Mouse (Mus musculus) neural tube, embryonic 10.5 days (tissue): ENCODE data around the gene Clcf1.
A peak's percentile ranks its signal among the peaks of the same experiment; 100 is the strongest.

Experiments
- DNase-seq: peaks from one replicate; pipeline ENCODE4 v3.0.0-alpha.2; 2017; ENCODE audit warnings: low spot score; ENCODE audit errors: extremely low spot score

The Clcf1 gene

DNA sequence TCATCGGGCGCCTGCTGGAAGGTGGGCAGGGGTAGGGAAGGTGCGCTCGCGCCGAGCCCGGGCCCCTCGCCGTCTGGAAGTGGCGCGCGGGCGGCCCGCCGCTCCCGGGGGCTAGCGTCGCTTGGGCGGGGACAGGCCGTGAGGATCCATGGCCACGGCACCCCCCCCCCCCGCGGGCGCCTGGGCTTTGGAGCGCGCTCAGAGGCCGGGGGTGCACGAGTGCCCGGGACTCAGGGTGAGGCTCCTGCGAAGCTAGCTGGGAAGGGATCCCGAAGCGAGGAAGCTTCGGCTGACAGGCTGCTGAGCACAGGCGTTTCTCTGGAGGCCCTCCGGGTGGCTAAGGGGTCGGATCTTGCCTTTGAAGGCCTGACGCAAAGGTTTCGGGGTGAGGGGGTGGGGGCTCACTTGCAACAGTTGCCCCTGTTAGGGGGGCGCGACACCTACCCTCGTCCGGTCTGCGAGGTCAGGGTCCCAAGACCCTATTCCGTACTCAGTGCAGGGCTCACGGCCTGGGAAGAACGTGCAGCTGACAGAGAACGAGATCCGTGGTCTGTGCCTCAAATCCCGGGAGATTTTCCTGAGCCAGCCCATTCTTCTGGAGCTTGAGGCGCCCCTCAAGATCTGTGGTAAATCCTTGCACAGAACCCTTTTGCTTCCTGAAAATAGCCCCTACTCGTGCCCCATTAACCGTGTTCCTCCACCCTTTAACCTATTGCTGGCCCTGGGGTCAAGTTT lies 21.6 kb upstream of the Clcf1 start:
- DNase-seq: no peak

DNA sequence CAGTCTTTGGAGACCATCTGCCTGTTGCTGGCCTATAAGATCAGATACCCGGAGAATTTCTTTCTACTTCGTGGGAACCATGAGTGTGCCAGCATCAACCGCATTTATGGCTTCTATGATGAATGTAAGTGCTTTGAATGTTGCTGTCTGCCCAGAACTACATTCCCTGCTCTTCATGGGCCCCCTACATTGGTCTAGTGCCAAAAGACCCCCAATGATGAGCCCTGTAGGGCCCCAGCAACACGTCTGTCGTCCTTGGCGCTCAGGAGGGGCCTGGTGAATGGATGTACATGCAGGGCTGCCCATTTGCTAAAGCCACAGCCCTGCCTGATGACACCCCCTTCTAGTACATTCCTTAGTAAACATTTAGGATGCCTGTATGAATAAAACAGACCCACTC lies 20.9 kb upstream of the Clcf1 start:
- no peak for DNase-seq

DNA sequence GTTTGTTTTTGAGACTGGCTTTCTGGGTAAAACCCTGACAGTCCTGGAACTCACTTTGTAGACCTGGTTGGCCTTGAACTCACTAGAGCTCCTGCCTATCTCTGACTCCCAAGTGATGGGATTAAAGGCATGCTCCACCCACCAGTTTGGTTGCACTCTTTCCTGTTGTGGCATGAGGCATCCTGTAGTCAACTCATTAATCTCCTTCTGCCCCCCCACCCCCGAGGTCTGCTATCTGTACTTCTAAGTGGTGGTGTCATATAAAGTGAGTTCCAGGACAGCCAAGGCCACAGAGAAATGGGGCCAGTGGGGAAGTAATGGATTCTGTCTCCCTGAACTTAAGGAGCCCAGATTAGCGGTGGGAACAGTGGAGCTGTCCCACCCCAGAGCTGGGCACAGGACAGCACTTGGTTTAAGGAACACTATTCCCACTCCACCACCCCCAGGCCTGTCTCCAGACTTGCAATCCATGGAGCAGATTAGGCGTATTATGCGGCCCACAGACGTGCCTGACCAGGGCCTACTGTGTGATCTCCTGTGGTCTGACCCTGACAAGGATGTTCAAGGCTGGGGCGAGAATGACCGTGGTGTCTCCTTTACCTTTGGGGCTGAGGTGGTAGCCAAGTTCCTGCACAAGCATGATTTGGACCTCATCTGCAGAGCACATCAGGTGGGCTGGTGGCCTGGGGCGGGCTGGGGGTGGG lies 19.9 kb upstream of the Clcf1 start:
- no peak for DNase-seq

DNA sequence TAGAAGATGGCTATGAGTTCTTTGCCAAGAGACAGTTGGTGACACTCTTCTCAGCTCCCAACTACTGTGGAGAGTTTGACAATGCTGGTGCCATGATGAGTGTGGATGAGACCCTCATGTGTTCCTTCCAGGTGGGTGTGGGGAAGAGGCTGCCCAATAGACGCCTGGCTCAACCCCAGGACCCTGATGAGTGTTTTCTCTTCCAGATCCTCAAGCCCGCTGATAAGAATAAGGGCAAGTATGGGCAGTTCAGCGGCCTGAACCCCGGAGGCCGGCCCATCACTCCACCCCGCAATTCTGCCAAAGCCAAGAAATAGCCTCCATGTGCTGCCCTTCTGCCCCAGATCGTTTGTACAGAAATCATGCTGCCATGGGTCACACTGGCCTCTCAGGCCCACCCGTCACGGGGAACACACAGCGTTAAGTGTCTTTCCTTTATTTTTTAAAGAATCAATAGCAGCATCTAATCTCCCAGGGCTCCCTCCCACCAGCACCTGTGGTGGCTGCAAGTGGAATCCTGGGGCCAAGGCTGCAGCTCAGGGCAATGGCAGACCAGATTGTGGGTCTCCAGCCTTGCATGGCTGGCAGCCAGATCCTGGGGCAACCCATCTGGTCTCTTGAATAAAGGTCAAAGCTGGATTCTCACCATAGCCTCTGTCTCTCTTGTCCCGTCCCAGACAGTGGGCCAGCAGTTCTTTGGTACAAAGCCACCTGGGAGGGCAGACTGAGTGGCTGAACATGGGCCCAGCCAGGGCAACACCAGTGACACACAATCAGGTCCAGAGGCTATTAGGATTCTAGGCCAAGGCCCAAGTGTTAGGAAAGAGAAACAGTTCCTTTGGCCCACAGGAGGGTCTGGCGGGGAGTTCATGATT lies 19.0 kb upstream of the Clcf1 start:
- DNase-seq: no peak

DNA sequence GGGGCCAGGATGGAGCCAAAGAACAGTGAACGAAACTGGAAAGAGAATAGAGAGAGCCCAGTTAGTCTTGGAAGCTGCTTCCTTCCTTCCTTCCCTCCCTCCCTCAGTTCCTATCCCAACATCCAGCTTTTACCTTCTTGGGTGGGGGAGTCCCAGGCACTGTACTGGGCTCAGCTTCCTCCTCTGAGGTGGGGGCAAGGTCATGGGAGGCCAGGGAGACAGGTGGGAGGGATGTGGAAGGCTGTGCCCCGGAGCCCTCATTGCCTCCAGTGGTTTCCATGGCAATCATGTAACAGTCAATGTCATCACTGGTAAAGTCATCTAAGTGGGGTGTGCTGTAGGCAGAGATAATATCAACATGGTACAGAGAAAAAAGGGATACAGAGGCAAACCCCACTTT lies 18.0 kb upstream of the Clcf1 start:
- no peak for DNase-seq

DNA sequence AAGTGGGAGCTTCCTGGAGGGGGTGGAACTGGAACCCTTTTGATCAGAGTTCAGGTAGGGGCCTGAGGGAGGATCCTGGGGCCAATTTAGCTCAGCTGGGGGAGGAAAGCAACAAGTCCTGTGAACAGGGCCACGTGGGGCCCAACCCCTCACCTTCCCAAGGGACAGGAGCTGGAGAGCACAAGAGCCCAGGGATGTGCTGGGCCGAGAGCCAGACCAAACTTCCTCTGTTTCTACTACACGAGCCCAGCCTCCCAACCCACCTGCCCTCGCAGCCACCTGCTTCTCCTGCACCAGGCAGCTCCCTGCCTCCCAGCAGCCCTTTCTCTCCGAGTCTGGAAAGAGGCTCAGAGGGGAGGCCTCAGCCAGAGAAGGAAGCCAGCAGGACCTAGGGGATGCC lies 17.5 kb upstream of the Clcf1 start:
- DNase-seq: no peak

DNA sequence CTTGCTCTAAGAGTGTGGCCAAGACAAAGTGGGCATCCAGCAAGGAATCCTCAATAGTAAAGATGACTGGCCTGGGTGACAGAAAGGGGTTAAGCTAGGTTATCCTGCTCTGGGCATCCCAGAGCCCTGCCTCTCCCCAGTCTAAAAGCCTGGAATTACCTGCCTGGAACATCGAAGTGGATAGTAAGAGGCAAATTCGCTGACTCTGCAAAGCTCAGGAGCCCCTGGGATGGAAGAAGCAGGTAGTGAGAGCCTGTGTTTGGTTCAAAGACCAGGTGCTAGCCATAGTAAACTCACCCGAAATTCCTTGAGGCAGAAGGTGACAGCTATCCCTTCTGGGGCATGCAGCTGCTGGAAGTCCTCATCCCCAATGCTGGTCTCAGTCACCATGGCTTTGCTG lies 16.9 kb upstream of the Clcf1 start:
- DNase-seq: no peak

DNA sequence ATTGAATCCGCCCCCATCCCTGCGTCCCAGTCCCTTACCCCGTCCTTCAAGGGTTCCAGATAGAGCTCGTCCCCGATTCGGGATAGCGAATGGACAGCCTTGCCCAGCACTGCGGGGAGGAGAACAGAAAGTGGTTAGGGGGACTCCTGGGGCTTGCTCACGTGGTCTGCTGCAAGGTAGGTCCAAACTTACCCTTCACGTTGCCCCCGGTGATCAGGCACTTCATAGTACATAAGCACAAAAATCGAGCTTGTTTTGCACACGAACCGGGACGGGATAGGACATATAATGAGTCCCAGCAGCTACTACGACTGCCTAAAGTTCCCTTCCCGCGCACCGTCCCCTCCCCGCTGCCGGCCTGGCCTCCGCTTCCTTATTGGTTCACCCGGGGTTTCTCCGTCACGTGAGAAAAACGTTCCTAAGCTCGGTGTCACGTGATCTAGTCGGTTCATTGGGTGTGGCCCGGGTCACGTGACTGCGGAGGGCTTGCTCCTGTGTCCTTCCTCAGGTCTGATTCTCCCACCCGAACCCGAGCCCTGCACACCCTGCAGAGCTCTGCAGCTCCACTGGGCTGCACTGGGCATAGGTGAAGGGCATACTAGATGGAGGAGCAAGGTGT lies 12.6 kb upstream of the Clcf1 start, which contains the start of gene Rad9a:
Rad9a (minus strand) TSS at position 372 of the 619 bp plus-strand sequence.
- DNase-seq: peak; percentile 98

DNA sequence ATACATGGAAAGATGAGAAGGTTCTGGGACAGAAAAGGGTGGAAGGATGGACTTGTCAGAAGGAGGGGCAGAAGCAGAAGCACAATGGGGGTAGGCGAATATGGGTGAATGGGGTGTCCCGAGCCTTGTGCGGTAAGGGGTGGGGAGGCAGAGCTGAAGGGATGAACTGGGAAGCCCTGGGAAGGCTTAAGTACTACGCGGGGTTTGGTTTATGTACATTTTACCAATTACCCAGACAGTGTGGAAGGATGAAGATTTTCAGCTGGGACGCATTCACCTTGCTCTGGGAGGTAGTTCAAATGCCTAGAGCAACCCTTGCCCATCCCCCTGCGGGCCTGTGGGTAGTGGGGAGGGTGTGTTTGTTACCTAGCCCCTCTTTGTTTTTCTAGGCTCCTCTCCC lies 11.9 kb upstream of the Clcf1 start:
- no peak for DNase-seq

DNA sequence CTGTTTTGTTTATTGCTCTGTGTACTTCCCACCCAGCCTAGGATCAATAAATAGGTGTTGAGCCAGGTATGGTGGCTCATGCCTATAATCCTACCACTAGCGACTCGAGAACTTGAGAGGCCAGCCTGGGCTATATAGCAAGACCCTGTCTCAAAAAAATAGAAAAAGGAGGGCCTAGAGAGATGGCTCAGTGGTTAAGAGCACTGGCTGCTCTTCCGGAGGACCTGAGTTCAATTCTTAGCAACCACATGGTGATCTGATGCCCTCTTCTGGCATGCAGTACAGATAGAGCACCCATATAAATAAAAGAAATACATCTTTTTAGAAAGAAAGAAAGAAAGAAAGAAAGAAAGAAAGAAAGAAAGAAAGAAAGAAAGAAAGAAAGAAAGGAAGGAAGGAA lies 10.9 kb upstream of the Clcf1 start:
- no peak for DNase-seq

DNA sequence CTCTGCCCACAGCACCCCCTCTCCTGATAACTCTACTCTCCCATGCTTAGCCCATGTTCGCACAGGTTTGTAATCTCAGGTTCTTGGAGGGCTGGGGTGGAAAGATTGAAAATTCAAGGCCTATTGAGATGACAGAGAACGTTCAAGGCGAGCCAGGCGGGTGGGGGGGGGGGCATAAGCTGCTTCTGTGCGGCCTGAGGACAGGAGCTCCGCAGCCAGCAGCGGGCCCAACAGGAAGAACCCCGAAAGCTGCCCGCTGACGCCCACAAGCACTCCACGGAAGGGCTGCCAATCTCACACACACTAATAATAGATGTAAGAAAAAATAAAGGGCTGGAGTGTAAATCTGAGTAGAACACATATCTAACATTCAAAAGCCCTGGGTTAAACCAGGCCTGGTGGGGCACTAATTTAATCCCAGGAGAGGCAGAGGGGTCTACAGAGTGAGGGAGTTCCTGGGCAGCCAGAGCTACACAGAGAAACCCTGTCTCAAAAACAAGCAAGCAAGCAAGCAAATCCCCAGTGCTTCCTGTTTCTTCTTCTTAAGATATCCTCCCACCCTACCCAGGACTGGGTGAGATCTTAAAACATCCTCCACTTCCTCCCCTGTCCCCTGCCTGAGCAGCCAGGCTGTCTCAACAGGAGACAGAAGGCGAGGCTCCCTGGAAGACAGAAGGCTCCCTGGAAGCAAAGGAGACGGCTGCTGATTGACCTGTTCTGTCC lies 10.3 kb upstream of the Clcf1 start:
- no peak for DNase-seq

DNA sequence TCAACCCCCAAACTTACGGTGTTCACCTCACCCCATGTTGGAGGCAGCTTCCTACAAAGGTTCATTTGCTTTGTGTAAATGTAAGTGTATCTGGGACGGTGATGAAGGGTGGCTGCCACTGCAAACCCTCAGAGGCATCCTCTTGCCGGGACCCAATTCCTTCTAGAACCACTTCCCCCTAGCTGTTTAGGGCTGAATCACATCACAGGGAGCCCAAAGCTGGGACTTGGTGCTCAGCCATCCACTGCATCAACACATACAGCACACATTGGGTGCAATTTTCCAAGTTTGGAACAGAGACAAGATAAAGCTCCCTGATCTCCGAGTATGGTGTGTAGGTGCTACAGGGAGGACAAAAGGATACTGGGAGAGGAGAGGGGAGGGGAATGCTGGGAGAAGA lies 9.1 kb upstream of the Clcf1 start:
- no peak for DNase-seq

DNA sequence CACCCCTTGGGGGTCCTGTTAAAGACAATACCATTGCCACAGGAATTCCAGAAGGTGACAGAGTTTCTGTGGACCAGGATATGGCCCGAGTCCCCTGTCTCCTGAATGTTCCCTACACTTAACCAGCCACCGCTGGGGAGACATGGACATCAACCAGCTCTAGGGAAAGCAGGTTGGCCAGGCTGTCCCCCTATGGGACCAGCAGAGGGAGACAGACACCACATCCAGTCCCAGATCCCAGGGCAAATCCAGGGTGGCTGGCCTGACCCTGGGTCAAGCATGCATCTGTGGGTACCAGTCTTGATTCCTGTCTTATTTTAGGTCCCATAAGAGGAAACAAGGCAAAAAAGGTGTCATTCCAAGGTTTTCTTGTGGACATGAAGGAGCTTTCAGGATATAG lies 7.1 kb upstream of the Clcf1 start:
- peak; percentile 73 for DNase-seq

DNA sequence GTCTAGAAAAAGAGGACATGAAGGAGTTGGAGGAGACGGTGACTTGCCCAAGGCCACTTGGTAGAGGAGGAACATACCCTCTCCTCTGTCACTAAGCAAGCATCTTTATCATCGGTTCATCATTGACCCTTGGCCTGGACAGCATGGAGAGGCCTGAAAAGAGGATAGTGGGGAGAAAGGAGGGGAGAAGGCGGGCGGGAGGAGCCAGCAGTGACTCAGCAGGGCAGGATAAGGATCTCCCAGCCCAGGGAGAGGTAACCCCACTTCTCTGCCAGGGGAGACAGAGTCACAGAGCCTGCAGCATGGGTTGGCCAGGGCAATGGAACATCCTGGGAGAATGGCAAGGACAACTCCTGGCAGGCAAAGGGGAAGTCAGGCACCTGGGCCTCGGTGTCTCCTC lies 5.5 kb upstream of the Clcf1 start:
- DNase-seq: no peak

DNA sequence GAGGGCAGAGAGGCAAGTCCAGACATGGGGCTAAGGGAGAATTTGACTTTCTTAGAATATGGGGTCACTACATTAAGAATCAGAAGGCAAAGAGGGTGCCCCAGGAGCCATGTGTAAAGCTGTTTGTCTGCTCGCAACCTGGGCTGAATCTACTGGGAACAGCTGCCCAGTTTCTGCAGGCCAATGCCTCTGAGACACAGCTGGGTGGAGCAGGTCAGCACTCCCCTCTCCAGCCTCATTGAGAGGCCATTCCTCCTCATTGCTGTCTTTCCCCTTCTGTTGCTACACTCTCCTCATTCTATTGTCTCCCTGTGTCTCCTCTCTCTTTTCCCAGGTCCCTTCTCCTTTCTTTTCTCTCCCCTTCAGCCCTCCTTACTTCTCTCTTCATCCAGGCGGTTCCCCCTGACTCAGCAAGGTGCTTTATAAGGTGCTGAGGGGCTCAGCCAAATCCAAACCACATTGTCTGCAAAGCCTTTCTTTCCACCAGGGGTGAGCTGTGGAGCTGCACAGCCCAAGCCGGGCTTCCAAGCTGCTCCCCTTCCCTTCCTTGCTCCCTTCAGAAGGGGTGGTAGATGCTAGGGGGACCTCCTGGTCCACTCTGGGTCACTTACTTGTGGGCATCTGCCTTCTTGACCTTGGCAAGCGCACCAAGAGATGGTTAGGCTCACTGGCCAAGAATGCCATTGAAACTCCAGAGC lies 2.0 kb upstream of the Clcf1 start:
- DNase-seq: no peak

DNA sequence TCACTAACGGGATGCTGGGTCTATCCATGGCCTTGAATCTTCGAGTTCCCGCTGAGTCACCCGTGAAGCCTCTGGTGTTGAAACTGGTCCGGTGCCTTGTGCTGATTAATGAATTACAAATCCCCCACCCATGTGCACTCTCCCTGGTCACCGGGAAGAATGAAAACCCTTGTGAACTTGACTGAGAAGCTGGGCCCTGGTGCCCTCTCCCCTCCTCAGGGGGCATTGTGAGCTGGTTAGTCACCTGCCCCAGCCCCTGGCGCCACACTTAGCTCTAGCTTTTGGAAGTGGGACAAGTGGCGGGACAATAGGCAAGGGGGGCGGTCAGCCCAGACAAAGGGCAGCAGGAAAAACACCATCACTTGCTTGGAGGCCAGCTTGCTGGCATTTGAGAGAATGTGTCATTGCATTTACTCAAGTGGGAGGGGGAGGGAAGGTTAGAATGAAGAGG lies 489 bp upstream of the Clcf1 start:
- no peak for DNase-seq

DNA sequence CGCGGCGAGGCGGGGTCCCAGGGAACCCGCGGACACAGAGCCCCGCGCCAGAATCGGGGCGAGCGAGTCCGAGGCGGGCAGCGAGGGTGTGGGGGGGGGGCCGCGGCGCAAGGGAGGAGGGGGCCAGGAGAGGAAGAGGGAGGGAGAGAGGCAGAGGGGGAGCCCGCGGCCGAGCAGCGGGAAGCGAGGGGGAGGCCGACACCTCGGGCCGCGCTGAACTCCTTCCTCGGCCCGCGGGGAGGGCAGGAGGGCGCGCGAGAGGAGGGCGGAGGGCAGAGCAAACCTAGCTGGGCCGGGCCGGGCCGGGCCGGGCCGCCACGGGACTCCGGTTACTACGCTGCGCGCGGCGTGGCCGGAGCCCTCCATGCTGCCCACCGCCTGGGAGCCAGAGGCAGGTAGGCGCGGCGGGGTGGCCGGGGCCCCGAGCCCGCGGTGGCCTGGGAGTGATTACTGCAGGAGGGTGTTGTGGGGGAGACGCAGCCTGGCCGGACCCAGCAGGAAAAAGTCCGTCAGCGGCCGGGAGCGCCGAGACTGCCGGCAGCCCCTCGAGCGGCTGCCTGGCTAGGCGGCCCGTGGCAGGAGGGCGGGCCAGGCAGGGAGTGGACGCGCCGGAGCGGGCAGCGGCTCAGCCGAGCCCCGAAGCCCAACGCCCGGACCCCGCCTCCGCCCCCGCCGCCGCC lies 873 bp downstream of the Clcf1 start:
- peak; percentile 79 for DNase-seq

DNA sequence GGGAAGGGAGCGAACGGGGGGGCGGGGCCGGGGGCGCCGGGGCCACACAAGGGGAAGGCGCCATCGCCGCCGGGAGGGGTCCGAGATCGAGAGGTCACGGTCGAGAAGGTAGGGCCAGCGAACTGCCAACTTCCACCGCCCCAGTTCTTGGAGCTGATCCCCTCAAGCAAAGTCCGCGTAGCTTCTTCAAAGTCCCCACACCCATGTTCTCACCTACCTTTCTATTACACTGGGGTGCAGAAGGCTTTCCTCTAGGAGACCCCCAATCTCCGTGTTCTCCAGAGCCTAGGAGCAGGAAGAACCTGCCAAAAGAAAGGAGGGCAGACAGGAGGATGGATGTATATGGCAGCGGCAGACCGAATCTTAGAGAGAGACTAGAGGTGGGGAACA lies 1.4 kb downstream of the Clcf1 start:
- DNase-seq: peak; percentile 68

DNA sequence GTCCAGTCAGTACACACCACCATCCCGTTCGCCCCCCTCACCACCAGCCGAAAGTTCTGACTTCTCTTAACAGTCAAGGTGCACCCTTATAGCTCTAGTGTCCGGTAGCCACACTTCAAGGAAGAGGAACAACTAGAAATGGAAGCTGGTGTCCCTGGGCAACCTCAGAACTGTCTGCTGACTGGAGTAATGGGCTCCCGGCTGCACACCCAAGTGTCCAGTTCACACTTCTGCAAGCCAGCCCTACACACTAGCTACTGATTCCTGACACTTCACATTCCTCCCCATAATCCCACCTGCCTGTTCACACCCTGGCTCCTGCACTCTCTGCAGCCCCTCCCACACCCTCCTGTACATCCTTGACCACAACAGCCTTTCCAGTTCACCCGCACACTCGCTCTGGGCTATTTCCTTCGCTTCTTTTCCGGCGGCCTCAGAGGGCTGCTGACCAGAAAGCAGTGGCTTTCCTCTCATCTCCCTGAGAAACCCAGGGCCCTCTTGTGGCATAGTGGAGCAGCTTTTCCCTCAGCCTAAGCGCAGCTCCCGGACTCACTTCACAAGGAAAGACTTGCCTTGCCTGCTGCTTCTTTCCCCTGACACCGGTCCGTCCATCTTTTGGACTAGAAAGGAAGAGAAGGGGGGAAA lies 2.1 kb downstream of the Clcf1 start:
- DNase-seq: peak; percentile 54
